Mouse (Mus musculus) bone marrow macrophage, adult 2 months (primary cell): ENCODE results near the gene Qprt.

Experiments used
- CTCF ChIP-seq: IDR thresholded peaks from 2 replicates; pipeline ENCODE4 v1.5.1; 2012; ENCODE audit warnings: low read depth, mild to moderate bottlenecking, low read length, moderate library complexity
- POLR2A ChIP-seq: IDR thresholded peaks from 2 replicates; pipeline ENCODE4 v1.6.1; 2012; ENCODE audit warnings: mild to moderate bottlenecking, low read depth, low read length, borderline replicate concordance

GRCm38 (mm10) chr7:127096456-127096855 is 25.6 kb downstream of the Qprt start:
- TF ChIP-seq CTCF (no peak), POLR2A (no peak)
